Mouse (Mus musculus) embryonic fibroblast, embryonic 13.5 days (primary cell): ENCODE data around the gene C2cd3.

ENCODE experiments used
- CTCF ChIP-seq: IDR thresholded peaks from 2 replicates; pipeline ENCODE4 v1.5.1; 2011; ENCODE audit warnings: mild to moderate bottlenecking, control low read depth, low read length, moderate library complexity, borderline replicate concordance; ENCODE audit not compliant: insufficient read depth
- POLR2A ChIP-seq: IDR thresholded peaks from 2 replicates; pipeline ENCODE4 v1.6.1; 2011; ENCODE audit warnings: low read depth, mild to moderate bottlenecking, control low read depth, low read length, moderate library complexity

DNA sequence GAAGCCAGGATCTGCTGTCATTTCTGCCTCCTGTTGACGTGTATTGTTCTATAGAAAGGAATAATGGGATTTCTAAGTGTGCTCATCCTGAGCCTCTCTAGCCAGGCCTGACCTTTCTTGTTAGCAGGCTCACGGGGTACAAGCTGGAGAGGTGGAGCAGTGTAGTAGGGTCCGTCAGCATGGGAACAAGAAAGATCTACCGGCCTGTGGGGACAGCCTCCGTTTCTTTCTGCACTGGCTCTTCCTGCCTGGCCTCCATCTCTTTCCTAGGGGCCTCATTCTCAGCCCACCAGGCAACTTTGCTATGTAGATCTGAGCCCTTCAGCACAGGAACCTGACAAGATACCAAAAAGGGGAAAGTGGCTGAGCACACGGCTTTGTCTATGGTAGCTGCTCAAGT is 96.7 kb downstream of the C2cd3 start:
- TF ChIP-seq CTCF (no peak), POLR2A (no peak)
